Mouse (Mus musculus): ENCODE data around the gene E130208F15Rik. TPM values are rescaled to one million over a fixed set of nuclear protein-coding genes. Genes with fewer than 3 reads are reported as not detected.

E130208F15Rik gene
- total RNA-seq (2021) = 1 to 10 TPM; 2.8 TPM
- long read RNA-seq, experiment 1, partial matches to known transcripts = 0 of 1 reads
- long read RNA-seq, experiment 1, other reads (novel, unspliced or antisense) = 0 of 1 reads
- long read RNA-seq, experiment 2, partial matches to known transcripts = 0 of 2 reads
- long read RNA-seq, experiment 2, other reads (novel, unspliced or antisense) = 0 of 2 reads

- DNase-seq = peak; percentile 81
Observed at GRCm38 (mm10) chr7:30321539-30322284, at the start of gene E130208F15Rik. Gene E130208F15Rik (plus strand): TSS chr7:30321740.

GRCm38 (mm10) chr7:30274383-30274782 lies 47.2 kb upstream of the E130208F15Rik start:
- DNase-seq = no peak

- peak; percentile 56 for DNase-seq
Observed at GRCm38 (mm10) chr7:30278911-30279310, 42.6 kb upstream of the E130208F15Rik start.

GRCm38 (mm10) chr7:30279536-30279935 lies 42.0 kb upstream of the E130208F15Rik start:
- DNase-seq = peak; percentile 34

GRCm38 (mm10) chr7:30279951-30280669 lies 41.4 kb upstream of the E130208F15Rik start, which contains the start of the genes Thap8 and Wdr62:
Gene Thap8 (plus strand): TSS chr7:30280094.
Gene Wdr62 (minus strand): TSS chr7:30280419.
- DNase-seq = peak; percentile 94

- peak; percentile 86 for DNase-seq
Observed at GRCm38 (mm10) chr7:30280670-30281138, 40.8 kb upstream of the E130208F15Rik start.

- DNase-seq = no peak
Observed at GRCm38 (mm10) chr7:30281522-30281921, 40.0 kb upstream of the E130208F15Rik start.

GRCm38 (mm10) chr7:30282740-30283139 lies 38.8 kb upstream of the E130208F15Rik start:
- DNase-seq = no peak

- DNase-seq = peak; percentile 56
Observed at GRCm38 (mm10) chr7:30286701-30287410, 34.7 kb upstream of the E130208F15Rik start.

- DNase-seq = no peak
Observed at GRCm38 (mm10) chr7:30288046-30288445, 33.5 kb upstream of the E130208F15Rik start.

- DNase-seq = no peak
Observed at GRCm38 (mm10) chr7:30289071-30289713, 32.3 kb upstream of the E130208F15Rik start.

- no peak for DNase-seq
Observed at GRCm38 (mm10) chr7:30289714-30290399, 31.7 kb upstream of the E130208F15Rik start.

- DNase-seq = peak; percentile 71
Observed at GRCm38 (mm10) chr7:30291215-30292131, 30.1 kb upstream of the E130208F15Rik start, which contains the start of gene Clip3. Gene Clip3 (plus strand): TSS chr7:30291728.

GRCm38 (mm10) chr7:30293795-30294194 lies 27.7 kb upstream of the E130208F15Rik start:
- DNase-seq = no peak

- no peak for DNase-seq
Observed at GRCm38 (mm10) chr7:30294296-30294695, 27.2 kb upstream of the E130208F15Rik start.

GRCm38 (mm10) chr7:30295103-30295502 lies 26.4 kb upstream of the E130208F15Rik start:
- DNase-seq = peak; percentile 81

- DNase-seq = no peak
Observed at GRCm38 (mm10) chr7:30296816-30297215, 24.7 kb upstream of the E130208F15Rik start.

GRCm38 (mm10) chr7:30297266-30297665 lies 24.3 kb upstream of the E130208F15Rik start:
- no peak for DNase-seq

- DNase-seq = peak; percentile 35
Observed at GRCm38 (mm10) chr7:30300914-30301313, 20.6 kb upstream of the E130208F15Rik start.

All from adrenal gland, postnatal 10 days (tissue).